Mouse (Mus musculus) embryo, embryonic 9.5 days (tissue): ENCODE measurements around the gene Bglap3.
"Not testable (repeated sequence)": the region's sequence is repeated elsewhere in the genome, so short reads cannot be mapped to it uniquely, and the experiment has no call there.

Source experiments
- DNase-seq: peaks from one replicate; pipeline ENCODE4 v3.0.0-alpha.2; 2017; ENCODE audit errors: extremely low spot score

The Bglap3 gene

DNA sequence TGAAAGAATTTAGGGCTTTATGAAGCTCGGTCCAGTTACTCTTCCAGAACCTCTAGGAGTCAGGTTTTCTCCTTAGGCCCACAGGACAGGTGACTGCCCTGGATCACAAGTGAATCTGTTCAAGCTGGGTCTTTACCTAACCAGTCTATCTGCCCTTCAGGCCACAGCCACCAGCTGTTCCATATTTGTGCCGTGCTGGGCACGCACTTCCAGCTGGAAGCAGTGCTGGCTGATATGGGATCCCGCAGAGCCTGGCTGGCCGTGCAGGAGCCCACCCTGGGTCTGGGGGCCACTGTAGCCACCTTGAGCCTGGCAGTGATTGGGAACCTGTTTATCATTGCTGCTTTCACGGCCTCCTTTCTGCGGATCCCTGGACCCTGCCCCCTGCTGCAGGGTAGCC lies 4.1 kb upstream of the Bglap3 start:
- DNase-seq: not testable (repeated sequence)

DNA sequence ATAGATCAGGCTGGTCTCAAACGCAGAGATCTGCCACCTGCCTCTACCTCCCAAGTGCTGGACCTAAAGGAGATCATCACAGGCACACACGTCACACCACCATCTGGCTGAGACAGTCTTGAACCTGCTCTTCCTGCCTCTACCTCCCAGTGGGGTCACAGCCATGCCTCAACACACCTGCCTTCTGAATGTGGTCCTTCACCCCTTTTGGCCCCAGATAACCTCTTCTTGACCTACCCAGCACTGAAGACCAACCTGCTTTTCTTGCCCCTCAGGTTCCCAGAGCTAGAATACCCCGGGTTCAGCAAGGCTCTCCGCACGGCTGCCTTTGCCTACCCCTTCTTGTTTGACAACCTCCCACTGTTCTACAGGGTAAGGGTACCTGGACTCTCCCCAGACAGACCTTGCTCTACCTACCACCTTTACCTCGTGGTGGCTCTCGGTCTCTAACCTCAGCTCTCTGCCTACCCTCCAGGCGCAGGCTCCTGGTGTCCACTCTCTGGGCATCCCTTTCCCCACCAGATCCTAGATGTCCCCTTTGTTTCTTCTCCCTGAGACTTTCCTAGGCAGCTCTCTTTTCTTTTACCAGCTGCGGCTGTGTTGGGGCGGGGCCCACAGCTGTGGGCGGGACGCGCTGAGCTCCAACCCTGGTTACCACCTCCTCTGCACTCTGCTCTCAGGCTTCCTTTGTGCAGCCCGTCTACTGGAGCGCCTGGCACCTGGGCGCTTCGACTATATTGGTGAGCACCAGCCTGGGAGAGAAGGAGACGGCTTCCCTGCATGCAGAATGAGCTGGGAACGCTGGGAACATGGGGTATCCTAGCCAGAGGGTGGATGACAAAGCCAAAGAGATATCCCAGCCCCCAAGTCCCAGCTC lies 3.4 kb upstream of the Bglap3 start:
- peak; percentile 57 for DNase-seq

DNA sequence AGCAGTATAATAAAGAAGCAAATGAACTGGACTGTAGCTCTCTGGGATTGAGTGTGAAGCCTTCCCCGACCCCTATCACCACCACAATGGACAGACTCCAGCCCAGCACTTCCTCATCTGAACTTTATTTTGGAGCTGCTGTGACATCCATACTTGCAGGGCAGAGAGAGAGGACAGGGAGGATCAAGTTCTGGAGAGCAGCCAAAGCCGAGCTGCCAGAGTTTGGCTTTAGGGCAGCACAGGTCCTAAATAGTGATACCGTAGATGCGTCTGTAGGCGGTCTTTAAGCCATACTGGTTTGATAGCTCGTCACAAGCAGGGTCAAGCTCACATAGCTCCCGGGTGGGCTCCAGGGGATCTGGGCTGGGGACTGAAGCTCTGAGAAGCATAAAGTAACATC lies 4.0 kb downstream of the Bglap3 start:
- not testable (repeated sequence) for DNase-seq

DNA sequence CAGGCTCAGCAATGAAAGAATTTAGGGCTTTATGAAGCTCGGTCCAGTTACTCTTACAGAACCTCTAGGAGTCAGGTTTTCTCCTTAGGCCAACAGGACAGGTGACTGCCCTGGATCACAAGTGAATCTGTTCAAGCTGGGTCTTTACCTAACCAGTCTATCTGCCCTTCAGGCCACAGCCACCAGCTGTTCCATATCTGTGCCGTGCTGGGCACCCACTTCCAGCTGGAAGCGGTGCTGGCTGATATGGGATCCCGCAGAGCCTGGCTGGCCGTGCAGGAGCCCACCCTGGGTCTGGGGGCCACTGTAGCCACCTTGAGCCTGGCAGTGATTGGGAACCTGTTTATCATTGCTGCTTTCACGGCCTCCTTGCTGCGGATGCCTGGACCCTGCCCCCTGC lies 5.0 kb downstream of the Bglap3 start:
- DNase-seq: not testable (repeated sequence)

DNA sequence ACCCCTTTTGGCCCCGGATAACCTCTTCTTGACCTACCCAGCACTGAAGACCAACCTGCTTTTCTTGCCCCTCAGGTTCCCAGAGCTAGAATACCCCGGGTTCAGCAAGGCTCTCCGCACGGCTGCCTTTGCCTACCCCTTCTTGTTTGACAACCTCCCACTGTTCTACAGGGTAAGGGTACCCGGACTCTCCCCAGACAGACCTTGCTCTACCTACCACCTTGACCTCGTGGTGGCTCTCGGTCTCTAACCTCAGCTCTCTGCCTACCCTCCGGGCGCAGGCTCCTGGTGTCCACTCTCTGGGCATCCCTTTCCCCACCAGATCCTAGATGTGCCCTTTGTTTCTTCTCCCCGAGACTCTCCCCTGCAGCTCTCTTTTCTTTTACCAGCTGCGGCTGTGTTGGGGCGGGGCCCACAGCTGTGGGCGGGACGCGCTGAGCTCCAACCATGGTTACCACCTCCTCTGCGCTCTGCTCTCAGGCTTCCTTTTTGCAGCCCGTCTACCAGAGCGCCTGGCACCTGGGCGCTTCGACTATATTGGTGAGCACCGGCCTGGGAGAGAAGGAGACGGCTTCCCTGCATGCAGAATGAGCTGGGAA lies 5.6 kb downstream of the Bglap3 start:
- peak; percentile 15 for DNase-seq

DNA sequence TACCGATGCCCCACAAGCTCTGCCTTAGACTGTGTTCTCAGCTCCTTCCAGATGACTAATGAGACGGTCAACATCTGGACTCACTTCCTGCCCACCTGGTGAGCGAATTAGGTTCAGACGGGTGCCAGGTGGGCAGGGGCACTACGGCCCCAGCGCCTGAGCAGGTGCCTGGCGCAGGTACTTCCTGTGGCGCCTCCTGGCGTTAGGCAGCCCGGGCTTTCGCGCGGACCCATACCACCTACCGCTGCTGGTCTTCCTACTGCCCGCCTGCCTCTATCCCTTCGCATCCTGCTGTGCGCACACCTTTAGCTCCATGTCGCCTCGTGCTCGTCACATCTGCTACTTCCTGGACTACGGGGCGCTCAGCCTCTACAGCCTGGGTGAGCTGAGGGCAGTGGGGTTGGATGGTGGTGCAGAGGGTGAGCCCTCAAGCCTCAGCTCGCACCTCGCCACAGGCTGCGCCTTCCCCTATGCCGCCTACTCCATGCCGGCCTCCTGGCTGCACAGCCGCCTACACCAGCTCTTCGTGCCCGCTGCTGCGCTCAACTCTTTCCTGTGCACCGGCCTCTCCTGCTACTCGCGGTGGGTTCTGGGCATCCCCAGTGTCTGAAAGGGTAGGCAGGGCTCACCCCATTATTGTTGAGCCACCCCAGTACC lies 6.7 kb downstream of the Bglap3 start:
- DNase-seq: no peak

DNA sequence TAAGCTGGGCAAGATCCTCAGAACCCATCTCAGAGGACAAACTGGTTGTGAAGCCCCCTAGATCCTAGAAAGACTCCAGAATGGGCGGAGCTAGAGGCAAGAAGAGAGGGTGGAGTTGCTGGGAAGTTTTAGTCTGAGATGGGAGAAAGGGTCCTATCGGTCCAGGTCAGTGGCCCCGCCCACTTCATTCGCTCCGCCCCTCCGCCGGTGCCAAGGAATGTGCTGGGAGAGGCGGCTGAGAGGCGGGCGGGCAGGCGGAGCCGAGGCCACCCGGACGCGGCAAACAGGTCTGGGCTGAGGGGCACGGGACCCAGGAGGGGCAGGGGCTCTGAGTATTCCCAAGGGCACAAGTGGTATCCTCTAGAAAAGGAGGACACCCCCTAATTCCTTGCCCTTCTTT lies 8.2 kb downstream of the Bglap3 start, which contains the start of gene Paqr6:
TSS of gene Paqr6 (plus strand) at position 248 of the 400 bp plus-strand sequence.
- peak; percentile 76 for DNase-seq

DNA sequence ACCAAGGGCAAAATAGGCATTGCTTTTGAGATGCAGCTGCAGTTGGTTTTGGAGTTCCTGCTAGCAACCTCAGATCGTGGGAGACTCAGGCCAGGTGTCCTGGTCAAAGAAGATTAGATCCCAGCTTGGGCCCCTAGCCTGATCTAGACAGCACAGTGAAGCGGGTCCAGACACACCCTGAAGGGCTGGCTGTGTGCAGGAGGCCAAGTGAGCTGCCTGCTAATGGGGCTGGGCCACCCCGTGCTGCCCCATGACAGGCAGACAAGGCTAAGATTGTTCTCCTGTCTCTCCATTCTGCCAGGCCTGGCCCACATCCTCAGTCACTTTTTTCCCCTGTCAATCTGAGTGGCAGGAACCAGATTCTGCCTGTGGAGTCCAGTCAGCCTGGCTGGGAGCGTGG lies 8.8 kb downstream of the Bglap3 start:
- DNase-seq: no peak

DNA sequence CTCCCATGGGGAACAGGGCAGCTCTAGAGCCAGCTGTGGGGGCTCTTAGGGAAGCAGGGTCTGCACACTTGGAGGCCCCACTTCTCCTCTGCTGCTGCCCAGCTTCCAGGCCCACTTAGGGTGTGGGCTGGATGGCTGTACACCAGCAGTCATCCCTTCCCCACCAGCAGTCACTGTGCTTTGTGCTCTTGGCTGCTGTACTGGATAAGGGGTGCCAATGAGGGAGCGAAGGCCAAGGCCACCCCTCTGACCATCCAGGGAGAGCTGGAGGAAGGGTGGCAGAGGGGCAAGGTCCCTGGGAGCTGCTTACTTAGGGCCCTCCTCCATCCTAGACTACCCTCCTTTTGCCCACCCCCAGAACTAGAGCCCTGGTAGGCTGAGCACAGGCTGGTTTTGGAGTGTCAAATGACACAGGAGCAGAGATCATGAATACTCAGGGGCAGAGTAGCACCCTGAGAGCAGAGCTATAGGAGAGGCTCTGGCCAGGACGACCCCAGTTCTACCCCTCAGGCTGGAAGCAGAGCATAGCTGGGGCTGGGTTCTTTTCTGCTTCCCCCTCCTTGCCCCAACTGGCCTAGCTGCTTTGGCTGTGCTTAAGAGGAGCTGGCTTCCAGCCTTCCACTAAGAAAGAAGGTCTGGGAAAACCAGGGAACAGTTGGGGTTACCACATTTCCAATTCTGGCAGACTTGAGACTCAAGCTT lies 10.8 kb downstream of the Bglap3 start:
- no peak for DNase-seq

DNA sequence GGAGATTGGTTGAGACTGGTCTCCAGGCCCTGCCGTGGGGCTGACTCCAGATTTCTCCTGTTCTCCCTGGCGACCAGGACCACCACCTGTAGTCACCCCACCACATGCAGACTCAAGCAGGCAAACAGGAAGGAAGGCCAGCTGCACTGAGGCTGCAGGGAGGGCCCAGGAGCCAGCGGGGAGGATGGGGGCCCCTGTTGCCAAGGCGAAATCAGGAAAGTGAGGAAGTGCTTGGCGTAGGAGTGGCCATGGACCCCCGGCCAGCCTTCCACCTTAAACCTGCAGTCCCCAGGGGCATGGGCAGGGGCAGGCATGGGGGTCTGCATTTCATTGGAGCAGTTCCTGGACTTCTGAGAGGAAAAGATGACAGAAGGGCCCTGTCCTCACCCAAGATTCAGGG lies 11.4 kb downstream of the Bglap3 start:
- DNase-seq: no peak

DNA sequence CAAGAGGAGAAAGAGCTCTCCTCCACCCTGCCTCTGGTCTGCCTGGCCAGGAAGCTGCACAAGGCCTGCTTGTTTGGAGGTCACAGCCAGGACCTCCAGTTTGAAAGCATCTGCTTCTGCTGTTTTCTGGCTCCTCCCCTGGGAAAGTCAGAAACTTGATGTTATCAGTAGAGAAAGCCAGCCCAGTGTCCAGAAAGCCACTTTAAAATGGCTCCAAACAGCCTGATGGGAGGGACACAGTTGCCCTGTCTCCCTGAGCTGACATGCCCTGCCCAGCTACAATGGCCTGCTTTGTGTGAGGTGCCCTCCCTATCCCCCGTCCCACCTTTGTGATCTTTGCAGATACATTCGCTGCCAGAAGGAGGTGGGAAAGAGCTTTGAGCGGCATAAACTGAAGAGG lies 12.6 kb downstream of the Bglap3 start:
- DNase-seq: no peak

DNA sequence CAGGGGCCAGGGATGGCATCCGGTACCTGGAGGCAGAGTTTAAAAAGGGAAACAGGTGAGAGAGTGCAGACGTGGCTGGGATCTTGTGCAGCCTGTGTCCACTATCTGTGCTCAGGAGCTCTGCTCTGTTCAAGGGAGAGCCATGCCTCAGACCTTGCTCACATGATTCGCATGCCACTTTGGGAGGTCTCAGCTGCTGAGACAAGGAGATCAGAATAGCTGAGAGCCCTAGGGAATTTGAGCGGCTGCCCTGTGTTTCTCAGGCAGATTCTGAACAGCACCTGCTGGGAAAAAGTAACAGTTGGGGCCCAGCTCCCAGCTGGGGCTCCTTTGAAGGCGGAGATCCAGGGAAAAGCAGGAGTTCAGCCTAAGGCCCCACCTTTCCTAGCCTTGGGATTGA lies 13.0 kb downstream of the Bglap3 start:
- DNase-seq: no peak

DNA sequence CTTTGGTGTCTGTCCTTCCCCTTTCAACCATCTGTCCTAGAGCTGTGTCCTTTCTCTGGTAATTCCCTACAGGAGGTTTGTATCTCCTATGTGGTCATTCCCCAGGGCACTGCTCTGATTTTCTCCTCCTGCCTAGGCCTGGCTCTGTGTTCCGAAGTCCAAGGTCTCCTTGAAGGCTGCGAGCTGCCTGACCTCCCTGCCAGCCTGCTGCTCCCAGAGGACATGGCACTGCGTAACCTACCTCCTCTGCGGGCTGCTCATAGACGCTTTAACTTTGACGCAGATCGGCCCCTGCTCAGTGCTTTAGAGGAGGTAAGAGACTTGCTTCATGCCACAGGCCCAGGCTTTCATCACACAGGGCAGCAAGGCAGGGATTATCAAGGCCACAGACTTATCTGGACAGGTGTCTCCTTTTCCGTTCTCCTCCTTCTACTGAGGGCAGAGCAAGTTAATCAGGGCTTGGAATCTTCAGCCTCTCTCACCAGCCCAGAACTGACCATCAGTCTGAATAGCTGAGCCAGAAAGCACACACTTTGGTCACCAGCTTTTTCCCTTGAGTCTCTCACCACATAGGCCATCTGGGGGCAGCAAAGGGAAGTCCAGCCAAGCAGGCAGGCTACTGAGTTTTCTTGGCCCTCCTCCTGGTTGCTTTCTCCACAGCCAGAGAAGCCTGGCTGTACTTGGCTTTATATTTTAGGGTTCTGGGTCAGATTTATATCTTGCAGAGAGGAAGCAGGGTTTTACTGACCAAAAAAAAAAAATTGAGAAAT lies 18.0 kb downstream of the Bglap3 start:
- DNase-seq: no peak

DNA sequence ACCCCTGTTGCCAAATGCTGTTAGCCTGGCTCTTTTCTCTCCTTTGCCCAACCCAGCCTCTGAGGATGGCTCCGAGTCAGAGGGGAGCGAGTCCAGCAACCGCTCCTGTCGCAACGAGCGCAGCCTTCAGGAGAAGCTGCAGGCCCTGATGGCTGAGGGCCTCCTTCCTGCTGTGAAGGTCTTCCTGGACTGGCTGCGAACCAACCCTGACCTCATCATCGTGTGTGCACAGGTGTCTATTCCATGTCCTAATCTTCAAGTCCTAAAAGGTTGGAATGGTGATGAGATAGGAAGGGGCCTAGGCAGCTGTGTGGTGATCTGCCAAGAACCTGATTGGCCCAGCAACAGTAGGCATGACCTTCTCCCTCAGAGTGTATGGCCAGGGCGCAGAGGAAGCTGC lies 19.6 kb downstream of the Bglap3 start:
- DNase-seq: no peak

DNA sequence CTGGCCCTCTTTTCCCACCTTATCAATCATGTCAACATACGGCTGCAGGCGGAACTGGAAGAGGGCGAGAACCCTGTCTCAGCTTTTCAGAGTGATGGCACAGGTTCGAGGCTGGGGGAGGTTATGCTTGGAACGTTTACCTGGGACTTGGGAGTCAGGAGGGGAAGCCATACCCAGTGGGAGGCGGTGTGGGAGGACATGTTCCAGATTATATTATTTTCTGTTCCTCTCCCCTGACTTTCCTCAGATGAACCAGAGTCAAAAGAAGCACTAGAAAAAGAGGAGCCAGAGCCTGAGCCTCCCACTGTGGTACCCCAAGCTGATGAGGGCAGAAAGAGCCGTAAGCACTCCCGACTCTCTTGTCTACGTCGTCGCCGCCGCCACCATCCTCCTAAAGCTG lies 21.8 kb downstream of the Bglap3 start:
- no peak for DNase-seq

DNA sequence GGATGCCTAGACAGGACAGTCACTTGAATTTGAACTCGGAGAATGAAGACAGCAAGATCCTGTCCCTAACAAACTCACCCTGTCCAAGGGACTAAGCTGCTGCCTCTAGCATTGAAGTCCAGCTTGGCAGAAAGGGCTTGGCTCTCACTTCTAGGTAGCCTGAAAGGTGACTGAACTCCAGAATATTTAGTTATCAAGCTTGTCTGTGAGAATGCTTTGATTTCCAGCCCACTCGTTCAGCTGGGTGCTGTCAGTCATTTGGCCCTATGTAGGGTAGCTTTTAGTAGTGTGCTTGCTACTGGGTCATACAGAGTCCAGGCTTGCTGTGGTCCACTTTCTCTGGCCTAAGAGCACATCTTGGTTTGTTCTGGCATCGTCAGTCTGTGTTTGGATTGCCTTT lies 33.5 kb downstream of the Bglap3 start:
- no peak for DNase-seq

DNA sequence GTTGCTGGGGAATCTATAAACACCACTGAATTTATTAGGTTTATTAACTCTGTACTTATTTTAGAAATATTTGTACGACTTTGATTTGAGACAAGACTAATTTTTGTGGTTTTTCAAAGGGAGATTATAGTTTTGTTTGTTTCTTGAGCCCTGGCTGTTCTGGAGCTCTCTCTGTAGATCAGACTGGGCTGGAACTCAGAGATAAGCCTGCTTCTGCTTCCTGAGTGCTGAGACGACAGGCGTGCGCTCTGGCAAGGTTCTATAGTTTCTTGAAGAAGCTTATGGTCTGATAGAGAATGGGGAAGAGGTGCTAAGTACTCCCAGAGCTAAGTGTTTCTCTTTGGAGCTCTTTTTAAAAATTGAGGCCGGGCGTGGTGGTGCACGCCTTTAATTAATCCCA lies 34.2 kb downstream of the Bglap3 start:
- DNase-seq: no peak

DNA sequence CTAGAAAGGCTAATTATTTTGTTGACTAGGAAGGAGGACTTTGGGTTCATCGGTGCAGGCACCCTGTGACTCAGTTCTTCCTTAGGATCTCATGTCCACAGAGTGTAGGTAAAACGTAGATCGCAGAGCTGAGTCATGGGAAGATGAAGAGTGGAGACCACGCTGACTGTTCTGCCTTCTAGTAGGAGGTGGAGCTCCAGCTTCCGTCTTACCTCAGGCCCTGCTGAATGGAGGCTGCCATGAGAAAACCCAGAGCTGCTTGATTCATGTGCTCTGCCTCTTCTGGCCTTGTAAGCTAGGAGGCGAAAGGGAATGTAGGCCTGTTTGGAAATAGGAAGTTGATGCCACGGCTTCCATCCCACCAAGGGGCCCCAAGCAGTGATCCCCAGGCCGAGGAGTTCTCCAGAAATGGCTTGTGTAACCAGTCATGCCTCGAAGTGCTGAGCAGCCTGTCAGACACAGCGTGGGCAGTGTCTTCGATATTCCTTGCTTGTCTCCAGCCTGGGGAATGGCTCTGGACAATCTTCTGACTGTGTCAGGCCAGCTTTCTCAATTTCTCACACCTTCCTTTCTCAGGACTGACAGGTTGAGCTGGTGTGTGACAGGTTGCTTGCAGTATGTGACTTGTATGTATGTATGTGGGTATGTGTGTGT lies 35.0 kb downstream of the Bglap3 start:
- no peak for DNase-seq

DNA sequence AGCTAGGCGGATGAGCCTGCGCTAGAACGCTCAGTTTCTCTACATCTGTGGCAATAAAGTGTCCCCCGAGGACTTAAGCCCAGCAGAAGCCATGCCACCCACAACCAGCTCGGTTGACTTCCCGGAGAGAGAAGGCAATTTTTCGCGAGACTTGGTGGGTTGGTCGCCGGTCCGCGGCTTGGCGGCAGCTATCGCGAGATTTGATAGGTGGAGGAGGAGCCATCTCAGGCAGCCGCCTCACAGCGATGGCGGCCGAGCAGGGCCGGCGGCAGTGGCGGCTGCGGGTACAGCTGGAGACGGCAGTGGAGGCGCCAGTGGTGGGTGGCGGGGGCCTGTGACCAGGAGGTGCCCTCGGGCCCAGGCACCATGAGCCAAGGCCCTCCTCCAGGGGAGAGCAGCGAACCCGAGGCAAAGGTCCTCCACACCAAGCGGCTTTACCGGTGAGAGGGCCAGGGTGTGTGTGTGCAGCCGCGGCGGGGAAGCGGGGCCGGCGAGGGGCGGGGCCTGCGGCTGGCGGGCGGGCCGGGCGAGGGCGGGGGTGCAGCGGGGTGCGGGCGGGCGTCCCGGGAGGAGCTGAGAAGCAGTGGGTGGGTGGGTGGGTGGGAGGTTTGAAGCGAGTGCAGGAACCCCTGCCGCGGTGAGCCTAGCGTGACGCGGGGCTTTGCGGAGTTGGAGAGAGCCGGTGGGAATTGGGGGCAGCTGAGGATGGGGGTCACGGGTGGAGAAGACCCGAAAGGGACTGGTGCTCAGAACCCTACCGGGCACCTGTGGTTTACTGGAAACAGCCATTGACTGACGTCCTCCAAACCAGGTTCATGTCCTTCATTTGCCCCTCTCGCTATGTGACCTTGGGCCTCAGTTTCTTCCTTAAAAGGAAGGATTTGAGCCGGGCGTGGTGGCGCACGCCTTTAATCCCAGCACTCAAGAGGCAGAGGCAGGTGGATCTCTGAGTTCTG lies 36.2 kb downstream of the Bglap3 start, which contains the start of the genes Tmem79 and Smg5:
TSS of gene Tmem79 (minus strand) at position 91 of the 956 bp plus-strand sequence.
TSS of gene Smg5 (plus strand) at position 203 of the 956 bp plus-strand sequence.
- peak; percentile 97 for DNase-seq
